Mouse (Mus musculus) megakaryocyte, embryonic 14.5 days (primary cell): ENCODE measurements around the gene Ptcd1.

Experiments used
- FLI1 ChIP-seq: IDR thresholded peaks from 2 replicates; pipeline ENCODE4 v1.6.1; 2012; ENCODE audit warnings: low read length, inconsistent platforms, mixed read lengths
- GATA1 ChIP-seq: IDR thresholded peaks from 3 replicates; pipeline ENCODE4 v1.6.1; 2012; ENCODE audit warnings: mixed read lengths, low read length, inconsistent platforms, borderline replicate concordance

GRCm38 (mm10) chr5:145202446-145202845, 35.5 kb upstream of the Ptcd1 start:
- TF ChIP-seq GATA1 (no peak), FLI1 (no peak)
